Mouse (Mus musculus): Measurements from ENCODE around the gene Gpr139. TPM values are rescaled to one million over a fixed set of nuclear protein-coding genes. Genes with fewer than 3 reads are reported as not detected.

Gpr139 gene
- not detected in 2 replicates for polyA plus RNA-seq (2015; fragmentation: Nextera tagmentation; extraction: Ambion mirVana)

DNA sequence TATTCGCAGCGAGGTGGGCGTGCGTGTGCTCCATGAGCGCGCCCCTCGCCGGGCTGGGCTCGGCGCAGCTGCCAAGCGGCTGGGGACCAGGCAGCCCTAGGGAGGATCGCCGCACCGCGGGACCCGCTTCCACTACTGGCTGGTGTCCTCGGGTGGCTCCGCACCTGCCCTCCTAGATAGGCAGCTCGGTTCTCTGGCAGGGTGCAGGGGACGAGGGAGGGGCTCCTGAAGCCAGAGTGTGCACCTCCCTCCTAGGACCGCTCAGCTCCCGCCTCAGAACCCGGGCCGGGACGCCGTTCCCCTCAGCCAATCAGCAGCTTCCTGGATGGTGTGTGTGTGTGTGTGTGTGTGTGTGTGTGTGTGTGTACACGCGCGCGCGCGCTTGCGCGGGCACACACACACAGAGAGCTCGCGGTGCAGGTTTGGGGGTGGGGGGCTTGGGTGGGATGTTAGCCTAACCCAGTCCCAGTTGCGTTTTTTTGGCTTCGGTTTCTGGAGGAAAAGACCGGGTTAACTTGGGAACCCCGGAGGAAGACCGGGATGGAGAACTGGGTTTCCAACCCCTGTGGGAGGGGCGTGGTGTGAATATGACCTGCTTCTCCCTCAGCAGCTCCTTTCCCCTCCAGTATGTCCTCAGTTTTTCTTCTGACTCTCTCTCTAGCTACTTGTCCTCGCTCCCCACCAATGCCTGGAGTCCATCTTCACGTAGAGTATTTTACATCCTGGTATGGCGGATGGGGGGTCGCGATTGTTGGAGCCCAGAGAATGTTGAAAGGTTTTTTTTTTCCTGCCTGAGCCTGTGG lies at the start of gene Gpr139:
Gene Gpr139 (minus strand): TSS at position 263 of the 803 bp plus-strand sequence.

Other genes with a start within 250 kb of the Gpr139 start
- 0.54 and 0.91 TPM in 2 replicates for gene Gprc5b, start 189.4 kb downstream of the Gpr139 start, polyA plus RNA-seq (2015; fragmentation: Nextera tagmentation; extraction: Ambion mirVana)